Mouse (Mus musculus): ENCODE results near the gene Ano4. TPM values are rescaled to one million over a fixed set of nuclear protein-coding genes. Genes with fewer than 3 reads are reported as not detected.
"Not testable (repeated sequence)": the region's sequence is repeated elsewhere in the genome, so short reads cannot be mapped to it uniquely, and the experiment has no call there.

The Ano4 gene
- total RNA-seq, 2 experiments from 2014 or later: 1.1 to 1.5 TPM

DNA sequence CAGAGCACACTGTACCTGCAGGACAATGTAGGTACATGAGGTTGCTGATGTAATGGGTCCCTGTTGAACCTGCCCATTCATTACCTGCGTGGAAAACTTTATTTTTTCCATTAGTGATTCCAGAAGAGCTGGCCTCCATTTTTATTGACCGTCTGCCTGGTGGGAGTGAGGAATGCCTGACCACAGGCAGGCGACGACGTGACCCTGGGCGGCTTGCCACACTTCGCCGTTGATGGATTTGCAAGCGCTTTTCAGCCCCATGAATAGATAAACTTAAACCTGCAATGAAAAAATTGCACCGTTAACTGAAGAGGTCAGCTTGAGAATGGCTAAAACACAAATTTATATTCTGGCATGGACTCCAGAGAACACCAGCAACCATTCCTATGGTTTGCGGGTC is 195.4 kb downstream of the Ano4 start:
- DNase-seq: no peak

DNA sequence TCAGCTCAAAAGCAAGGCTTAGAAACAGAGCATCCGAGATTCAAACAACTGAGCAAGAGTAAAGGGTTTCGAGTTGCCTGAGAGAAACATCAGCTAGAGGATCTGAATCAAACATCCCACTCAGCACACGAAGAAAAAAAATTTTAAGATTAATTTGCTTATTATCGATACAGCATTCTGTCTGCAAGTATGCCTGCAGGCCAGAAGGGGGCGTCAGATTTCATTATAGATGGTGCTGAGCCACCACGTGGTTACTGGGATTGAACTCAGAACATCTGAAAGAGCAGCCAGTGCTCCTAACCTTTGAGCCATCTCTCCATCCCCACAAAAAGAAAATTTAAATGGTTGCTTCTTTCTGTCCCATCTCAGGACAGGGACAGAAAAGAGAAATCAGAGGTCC is 223.2 kb downstream of the Ano4 start:
- no peak for DNase-seq

- DNase-seq: no peak
Observed at GRCm38 (mm10) chr10:89114381-89114780, 230.2 kb downstream of the Ano4 start.

GRCm38 (mm10) chr10:89111466-89111865 is 233.1 kb downstream of the Ano4 start:
- no peak for DNase-seq

DNA sequence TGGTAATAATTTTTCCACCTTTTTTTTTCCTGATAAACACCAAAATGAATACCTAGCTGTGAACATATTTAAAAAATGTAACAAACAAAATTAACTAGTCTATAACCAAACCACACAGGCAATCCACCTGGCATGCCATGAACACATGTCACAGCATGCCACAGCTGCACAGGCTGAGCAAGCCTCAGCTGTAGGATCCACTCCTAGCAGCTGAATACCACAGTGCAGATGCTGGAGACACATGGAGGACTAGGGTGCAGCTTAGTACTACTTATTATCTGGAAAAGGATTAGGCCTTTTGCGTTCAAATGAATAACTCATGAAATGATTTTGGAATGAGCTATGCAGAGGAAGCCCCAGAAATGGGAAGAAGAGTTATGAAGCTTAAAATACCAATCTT is 233.6 kb downstream of the Ano4 start:
- no peak for DNase-seq

- DNase-seq: no peak
Observed at GRCm38 (mm10) chr10:89103594-89103993, 241.0 kb downstream of the Ano4 start.

DNA sequence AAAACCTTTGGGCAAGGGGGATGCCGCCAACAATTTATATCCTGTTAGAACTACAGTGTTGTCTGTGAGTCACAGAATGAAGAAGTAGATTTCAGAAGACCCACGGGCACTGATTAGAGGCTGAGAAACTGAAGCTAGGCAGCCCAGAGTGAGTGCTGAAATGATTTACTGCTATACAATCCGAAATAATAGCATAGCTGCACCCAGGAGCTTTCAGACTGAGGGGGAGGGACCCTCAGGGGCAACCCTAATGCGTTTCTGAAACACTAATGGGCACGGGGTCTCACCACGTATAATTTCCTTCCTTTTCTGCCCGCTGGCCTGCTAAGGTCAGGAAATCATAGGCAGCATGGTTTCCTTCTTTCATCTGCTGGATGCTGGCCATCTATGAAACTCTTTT is 242.5 kb downstream of the Ano4 start:
- DNase-seq: no peak

- DNase-seq: no peak
Observed at GRCm38 (mm10) chr10:89098183-89098582, 246.4 kb downstream of the Ano4 start.

- DNase-seq: no peak
Observed at GRCm38 (mm10) chr10:89092350-89093040, 252.1 kb downstream of the Ano4 start.

DNA sequence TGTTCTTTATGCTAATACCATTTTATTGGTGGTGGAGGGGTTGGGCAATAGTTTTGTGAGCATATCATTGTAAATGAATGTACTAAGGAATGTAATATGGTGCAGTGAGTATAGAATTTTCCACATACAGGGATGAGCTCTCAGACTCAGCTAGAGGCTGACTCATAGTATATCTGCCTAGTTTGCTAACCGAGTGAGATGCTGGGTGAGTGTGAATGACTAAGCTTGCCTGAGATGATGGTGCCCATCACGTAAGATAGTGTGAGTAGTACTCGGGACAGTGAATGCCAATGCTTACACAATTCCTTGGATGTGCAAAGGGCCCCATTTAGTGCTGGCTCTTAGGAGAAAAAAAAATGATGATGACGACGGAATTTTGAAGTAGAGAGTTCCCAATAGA is 267.1 kb downstream of the Ano4 start:
- no peak for DNase-seq

GRCm38 (mm10) chr10:89055891-89056290 is 288.7 kb downstream of the Ano4 start:
- no peak for DNase-seq

DNA sequence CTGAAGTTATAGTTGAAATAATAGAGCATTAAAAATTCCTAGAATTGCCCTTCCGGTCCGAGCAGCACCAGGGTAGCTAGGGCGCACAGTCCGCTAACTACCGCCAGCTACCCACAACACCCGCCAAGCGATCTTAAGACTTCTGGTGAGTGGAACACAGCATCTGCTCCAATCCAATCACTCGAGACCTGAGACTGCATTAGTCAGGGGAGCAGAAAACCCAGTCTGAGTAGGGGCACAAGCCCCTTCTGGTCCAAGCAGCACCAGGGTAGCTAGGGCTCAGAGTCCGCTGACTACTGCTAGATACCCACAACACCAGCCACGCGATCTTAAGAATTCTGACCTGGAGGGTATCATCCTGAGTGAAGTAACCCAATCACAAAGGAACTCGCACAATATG is 299.6 kb downstream of the Ano4 start:
- not testable (repeated sequence) for DNase-seq

DNA sequence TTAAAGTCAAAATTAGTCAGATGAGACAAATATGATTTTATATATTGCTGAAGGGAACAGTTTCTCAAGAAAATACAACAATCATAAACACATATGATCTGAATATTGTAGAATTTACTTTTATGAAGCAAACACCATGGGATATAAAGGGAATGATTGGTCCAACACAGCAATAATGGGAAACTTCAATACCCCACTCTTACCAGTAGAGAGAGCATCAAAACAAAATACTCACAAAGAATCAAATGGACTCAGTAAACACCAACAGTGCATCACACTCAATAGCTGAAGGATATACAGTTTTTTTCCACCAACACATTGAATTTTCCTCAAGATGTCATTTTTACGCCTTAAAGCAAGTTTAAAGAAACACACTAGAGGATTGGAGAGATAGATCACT is 300.4 kb downstream of the Ano4 start:
- no peak for DNase-seq

DNA sequence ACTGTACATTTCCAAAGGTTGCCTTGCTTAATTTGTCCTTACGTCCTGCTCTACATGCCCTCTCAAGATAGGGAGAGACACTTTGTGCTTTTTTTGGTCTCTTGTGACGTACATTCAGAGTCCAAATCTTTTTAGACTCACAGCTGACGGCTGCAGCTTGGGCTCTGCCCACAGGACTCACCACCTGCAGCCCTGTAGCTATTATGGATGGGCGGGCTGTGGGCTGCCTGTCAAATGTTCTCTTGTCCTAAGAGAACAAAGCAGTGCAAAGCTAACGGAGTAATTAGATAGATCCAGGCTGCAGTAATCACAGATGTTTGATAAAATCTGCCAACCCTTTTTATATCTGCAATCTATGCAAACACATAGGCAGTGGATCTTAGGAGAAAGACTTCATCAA is 325.6 kb downstream of the Ano4 start:
- no peak for DNase-seq

GRCm38 (mm10) chr10:89008303-89008702 is 336.3 kb downstream of the Ano4 start:
- no peak for DNase-seq

- DNase-seq: no peak
Observed at GRCm38 (mm10) chr10:89004518-89004917, 340.0 kb downstream of the Ano4 start.

DNA sequence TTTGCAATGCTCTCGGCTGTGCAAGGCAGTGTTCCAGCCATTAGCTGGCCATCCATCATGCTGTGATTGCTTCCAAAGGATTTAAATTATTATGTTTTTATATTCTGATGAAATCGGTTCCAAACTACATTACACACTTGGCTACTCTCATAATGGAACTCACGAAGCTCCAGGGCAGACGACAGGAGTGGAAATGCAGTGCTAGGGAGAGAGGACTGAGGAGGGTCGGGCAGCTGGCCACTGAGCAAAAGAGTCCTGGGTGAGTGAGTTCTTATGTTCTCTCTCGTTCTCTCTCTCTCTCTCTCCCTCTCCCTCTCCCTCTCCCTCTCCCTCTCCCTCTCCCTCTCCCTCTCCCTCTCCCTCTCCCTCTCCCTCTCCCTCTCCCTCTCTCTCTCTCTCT is 357.6 kb downstream of the Ano4 start:
- no peak for DNase-seq

DNA sequence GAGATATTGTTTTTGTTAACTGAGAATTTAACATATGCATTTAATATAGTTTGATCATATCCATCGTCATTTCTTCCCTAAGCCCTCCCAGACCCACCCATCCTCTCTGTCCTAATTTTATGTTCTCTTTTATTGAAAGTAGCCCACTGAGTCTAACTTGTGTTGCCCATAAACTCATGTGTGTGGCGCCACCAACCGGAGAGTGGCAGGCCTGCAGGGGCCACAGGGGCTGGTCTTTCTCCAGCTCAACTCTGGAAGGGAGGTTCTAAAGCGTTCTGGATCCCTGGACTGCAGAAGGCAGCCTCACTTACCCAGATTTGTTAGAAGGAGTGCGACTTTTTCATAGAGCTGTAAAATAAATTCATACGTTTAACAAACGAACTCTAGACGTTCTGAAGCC is 361.1 kb downstream of the Ano4 start:
- DNase-seq: no peak

DNA sequence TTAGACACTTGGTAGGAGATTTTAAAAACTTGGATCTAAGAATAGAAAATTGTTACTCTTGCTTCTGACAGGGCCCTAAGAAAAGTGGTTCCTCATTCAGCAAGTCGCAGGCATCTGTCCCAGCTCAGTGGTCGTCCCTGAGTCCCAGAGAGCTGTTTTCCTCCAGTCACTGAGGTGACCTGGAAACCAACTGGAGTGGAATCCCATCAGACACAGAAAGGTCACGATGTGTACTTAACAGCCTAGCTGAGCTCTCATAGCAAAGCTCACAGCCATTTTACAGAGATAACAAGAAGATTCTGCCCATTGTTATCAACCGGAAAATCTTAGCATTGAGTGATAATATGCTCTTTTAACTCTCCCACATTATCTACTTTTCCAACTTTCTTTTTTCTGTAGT is 365.1 kb downstream of the Ano4 start:
- DNase-seq: no peak

GRCm38 (mm10) chr10:88978932-88979331 is 365.6 kb downstream of the Ano4 start:
- DNase-seq: no peak

DNA sequence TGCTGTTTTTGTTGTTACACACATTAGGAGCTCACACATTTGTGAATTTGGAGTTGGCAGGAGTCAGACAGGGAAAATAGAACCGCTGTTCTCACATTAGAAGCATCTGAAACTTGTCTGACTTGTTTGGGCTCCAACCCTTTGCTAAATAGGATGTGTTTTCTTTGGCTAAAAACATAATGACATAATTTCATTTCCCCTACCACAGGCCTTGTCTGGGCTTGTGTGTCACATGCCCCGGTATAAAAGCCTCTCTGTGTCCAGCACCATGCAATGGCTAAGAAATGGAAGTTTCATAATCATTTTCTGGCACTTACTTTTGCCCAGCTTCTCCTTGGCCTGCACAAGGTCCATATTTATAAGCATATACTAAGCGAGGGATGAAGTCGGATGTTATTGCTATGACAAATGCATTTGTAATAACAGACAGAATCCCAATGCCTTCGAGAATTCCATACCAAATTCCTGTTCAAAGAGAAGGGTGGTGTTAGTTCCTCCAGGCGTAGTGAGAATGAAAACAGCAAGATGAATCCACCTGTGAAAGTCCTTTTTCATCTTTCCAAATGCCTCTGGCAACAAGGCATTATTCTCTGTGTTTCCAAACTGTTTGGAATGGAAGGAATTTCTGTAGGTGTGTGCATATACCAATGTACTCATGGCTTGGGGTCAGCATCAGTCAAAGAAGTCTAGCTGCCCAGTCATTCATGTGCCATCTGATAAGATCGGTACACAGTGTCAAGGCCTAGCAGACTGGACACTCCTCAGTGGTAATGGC is 373.4 kb downstream of the Ano4 start:
- no peak for DNase-seq

DNA sequence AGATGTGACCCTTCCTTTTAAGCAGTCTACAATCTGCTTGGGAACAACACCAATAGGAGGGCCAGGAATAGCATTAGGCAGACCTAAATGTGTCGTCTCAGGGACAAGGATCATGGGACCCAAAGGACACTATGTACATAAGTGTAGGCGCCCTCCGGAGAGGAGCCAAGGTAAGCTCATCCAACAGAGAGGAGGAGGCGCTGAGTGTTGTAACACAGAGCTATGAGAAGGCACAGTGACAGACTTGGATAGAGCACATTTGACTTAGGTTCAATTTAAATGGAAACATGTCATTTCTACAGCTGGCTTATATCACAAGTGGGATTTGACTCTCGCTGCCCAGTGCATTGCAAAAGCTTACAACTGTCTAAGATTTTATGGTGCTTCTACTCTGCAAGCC is 376.0 kb downstream of the Ano4 start:
- DNase-seq: no peak

DNA sequence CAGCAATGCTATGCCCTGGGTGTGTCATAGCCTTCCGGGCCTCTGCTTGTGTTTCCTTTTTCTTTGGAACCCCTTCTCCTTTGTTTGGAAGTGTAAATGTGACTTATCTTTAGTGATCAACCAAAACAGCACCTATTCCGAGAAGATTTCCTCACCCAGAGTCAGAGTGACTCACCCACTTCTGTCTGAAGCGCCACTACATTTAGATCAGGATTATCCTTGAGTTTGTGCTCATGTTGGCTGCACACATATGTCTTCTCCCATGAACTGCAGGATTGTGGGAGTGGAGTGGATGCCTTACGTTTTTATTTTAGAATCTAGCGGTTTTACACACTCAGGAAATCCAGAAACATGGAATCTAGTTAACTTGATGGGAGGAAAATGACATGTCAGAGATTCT is 383.8 kb downstream of the Ano4 start:
- no peak for DNase-seq

DNA sequence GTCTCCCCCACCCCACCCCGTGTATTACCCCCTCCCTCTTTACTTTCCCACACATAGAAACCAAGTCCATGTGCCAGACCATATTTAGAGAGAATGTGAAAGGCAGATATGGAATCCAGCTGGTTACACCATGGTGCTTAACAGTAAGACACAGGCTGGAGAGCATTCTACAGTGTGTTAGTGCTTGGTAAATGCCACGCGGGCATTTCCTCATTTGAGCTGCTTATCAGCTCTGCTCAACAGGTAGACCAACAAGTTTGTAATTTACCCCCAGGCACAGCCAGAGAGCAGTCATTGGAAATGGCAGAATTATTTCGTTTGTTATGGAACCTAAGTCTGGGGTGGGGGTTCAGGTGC is 394.3 kb downstream of the Ano4 start:
- DNase-seq: no peak
